Mouse (Mus musculus) midbrain, embryonic 16.5 days (tissue): Measurements from ENCODE around the gene Eif4ebp2. TPM values are rescaled to one million over a fixed set of nuclear protein-coding genes. Genes with fewer than 3 reads are reported as not detected.
A peak's percentile ranks its signal among the peaks of the same experiment; 100 is the strongest.

Source experiments
- ATAC-seq: fragments of 200-750 bp; cut with Nextera tagmentation; 2 replicates; pipeline ENCODE4 v1.8.0; 2017; ENCODE audit warnings: moderate TSS enrichment
- H3K27ac ChIP-seq: fragments of 300-500 bp; sonication (generic); 2 replicates; pipeline ENCODE4 v1.5.1; 2014; ENCODE audit warnings: mild to moderate bottlenecking, low read length, mixed read lengths
- H3K27me3 ChIP-seq: fragments of 300-500 bp; sonication (generic); 2 replicates; pipeline ENCODE4 v1.6.1; 2014; ENCODE audit warnings: low read depth, low read length, mixed read lengths; ENCODE audit not compliant: control insufficient read depth, insufficient read depth
- H3K36me3 ChIP-seq: fragments of 300-500 bp; sonication (generic); 2 replicates; pipeline ENCODE4 v1.6.1; 2014; ENCODE audit warnings: mild to moderate bottlenecking, low read length, moderate library complexity, mixed read lengths; ENCODE audit not compliant: control insufficient read depth, insufficient read depth
- H3K4me1 ChIP-seq: fragments of 300-500 bp; sonication (generic); 2 replicates; pipeline ENCODE4 v1.6.1; 2014; ENCODE audit warnings: mild to moderate bottlenecking, low read length, mixed read lengths; ENCODE audit not compliant: control insufficient read depth, insufficient read depth
- H3K4me2 ChIP-seq: fragments of 300-500 bp; sonication (generic); 2 replicates; pipeline ENCODE4 v1.6.1; 2014; ENCODE audit warnings: mild to moderate bottlenecking, low read length, mixed read lengths
- H3K4me3 ChIP-seq: fragments of 300-500 bp; sonication (generic); 2 replicates; pipeline ENCODE4 v1.5.1; 2014; ENCODE audit warnings: low read depth, mild to moderate bottlenecking, low read length, moderate library complexity, mixed read lengths
- H3K9ac ChIP-seq: fragments of 300-500 bp; sonication (generic); 2 replicates; pipeline ENCODE4 v1.6.1; 2014; ENCODE audit warnings: low read depth, low read length, mixed read lengths
- H3K9me3 ChIP-seq: fragments of 300-500 bp; sonication (generic); replicated peaks from 2 replicates; pipeline ENCODE4 v1.6.1; 2014; ENCODE audit warnings: mild to moderate bottlenecking, low read length, mixed read lengths; ENCODE audit not compliant: control insufficient read depth, poor library complexity, severe bottlenecking
- WGBS: fragments of 180-500 bp; shearing (Covaris S2); extraction: QIAGEN DNeasy Blood & Tissue Kit; methylation state at CpG from one replicate; pipeline ENCODE4 v1.1.7; 2014; 5-methylcytosine and 5-hydroxymethylcytosine counted together
- polyA plus RNA-seq: library from polyadenylated mRNA; unstranded; fragments of >200 nt; fragmentation: Nextera tagmentation; extraction: Ambion mirVana; gene quantifications from 2 replicates; pipeline ENCODE4 v1.2.1, GENCODE M21; 2015

Eif4ebp2 gene
- polyA plus RNA-seq, 1 experiment from 2014 or later: 36.9 TPM

DNA sequence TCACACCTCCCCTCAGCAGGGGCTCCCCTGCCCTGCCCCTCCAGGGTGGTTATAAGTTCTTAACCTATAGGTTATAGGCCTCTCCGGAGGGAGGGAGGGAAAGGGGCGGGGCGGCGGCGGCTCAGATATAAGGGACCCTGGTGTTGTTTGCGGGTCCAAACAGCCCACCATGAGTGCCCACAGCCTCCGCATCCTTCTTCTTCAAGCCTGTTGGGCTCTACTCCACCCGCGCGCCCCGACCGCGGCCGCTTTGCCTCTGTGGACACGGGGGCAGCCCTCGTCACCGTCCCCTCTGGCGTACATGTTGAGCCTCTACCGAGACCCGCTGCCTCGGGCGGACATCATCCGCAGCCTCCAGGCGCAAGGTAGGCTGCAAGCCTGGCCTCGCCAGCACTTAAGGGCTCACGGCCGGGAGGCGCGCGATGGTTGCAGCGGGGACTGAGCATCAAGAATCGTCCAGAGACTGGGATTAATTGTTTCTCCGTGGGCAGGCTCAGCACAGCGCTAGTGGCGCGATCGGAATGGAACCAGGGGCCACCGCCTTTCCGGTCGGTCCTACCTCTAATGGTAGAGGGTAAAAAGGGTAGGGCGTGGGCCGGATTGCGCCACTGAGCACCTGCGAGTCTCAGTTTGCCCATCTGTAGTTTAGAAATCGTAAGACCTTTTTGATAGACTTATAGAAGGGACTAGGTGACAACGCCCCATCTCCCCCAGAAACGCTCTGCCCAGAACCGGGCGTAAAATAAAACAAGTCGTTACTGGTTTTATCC, 34.1 kb downstream of the Eif4ebp2 start:
- Histone ChIP-seq H3K9me3 (no peaks in the 10 kb centered on the region), H3K4me3 (peak overlapping the region; percentile 46), H3K27ac (no peak overlapping the region), H3K36me3 (no peaks in the 10 kb centered on the region), H3K9ac (peak overlapping the region; percentile 54), H3K27me3 (peaks cover 26% of the 10 kb centered on the region), H3K4me2 (peak overlapping the region; percentile 83), H3K4me1 (peaks cover 10% of the 10 kb centered on the region)
- ATAC-seq: peak; percentile 63; the same call in 1 of the 2 replicates
- 4% methylated on average over 50 of the region's 50 CpGs for whole genome bisulfite sequencing

DNA sequence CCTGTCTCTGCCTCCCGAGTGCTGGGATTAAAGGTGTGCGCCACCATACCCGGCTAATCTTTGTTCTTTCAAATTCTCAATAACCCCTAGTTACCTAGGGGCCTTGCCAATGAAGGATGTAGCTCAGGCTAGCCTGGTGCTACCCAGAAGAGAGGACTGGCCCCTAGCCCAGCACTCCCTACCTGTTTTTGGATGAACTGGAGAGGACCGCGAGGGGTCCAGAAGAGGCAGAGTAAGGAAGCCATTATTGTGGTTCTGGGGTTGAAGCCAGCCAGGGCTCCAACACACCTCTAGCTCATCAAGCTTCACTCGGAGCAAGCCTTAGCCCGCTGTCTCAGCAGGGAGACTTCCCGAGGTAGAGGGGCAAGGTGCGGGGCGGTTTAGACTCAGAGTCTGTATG, 34.8 kb downstream of the Eif4ebp2 start, which contains the start of gene Nodal:
Gene Nodal (plus strand): TSS at position 301 of the 400 bp plus-strand sequence.
- Histone ChIP-seq H3K27me3 (peaks cover 26% of the 10 kb centered on the region), H3K4me3 (peak within 1 kb of the TSS; percentile 46), H3K9ac (peak within 1 kb of the TSS; percentile 54), H3K4me2 (peak within 1 kb of the TSS; percentile 83), H3K27ac (no peak within 1 kb of the TSS), H3K36me3 (no peaks in the 10 kb centered on the region), H3K4me1 (peaks cover 10% of the 10 kb centered on the region), H3K9me3 (no peaks in the 10 kb centered on the region)
- no peak for ATAC-seq
- 32% methylated on average over 10 of the region's 10 CpGs for WGBS

DNA sequence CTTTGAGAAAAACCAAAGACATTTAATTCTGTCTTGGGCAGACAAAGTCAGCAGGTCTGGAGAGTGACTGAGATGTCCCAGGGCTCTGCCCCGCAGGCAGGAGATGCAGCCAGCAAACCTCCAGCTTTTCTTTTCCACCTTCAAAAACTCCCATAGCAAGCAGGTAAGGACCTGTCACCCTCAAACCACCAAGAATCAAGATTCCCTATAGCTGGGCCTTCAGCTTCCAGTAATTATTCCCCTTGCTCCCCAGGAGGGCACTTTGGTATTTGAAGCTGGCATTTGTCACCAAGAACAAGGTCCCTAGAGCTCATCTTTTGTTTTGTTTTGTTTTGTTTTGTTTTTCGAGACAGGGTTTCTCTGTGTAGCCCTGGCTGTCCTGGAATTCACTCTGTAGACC, 35.4 kb downstream of the Eif4ebp2 start:
- Histone ChIP-seq H3K27me3 (peaks cover 26% of the 10 kb centered on the region), H3K9me3 (no peaks in the 10 kb centered on the region)

DNA sequence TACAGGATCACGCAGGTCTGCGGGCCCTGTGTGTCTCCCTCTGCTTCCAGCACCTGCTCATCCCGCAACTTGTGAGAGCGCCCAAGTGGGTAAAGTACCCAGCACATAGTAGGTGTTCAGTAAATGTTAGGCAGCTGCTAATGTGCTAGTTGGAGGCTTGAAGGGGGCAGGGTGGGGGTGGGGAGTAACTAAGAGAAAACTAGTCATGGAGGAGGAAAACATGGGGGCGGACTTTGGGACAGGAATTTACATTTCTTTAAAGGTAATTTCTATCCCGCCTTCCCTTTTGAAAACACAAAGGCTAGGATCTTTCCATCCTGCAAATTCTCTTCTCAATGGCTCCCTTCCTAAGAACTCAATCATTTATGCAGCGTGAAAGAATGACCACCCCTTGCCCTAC, 35.9 kb downstream of the Eif4ebp2 start:
- ATAC-seq: no peak
- WGBS: 47% methylated on average over 7 of the region's 7 CpGs

More for the DNA sequence above, 35.4 kb downstream of the Eif4ebp2 start:
- H3K4me3 ChIP-seq: no peak overlapping the region
- no peak overlapping the region for H3K4me2 ChIP-seq
- no peak overlapping the region for H3K9ac ChIP-seq
- no peak overlapping the region for H3K27ac ChIP-seq
- H3K36me3 ChIP-seq: no peaks in the 10 kb centered on the region
- 66% methylated on average over 2 of the region's 2 CpGs for WGBS
- peaks cover 10% of the 10 kb centered on the region for H3K4me1 ChIP-seq
- ATAC-seq: no peak

DNA sequence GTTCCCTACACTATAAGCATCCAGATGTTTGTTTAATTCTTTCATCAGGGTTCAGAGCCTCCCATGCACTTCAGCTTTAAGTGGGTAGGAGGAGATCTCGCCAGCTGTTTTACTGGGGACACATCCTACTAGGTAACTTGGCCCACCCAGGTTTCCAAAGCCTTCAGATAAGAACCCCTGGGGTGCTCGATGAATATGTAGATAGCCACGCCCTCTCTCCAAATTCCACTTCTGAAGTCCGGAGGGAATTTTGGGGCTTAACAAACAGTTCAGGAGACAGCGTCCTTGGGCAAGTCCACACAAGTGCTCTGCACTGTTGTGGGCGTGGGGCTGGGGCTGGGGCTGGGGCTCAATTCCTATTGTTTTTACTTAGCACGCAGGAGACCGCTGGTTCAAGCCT, 36.6 kb downstream of the Eif4ebp2 start:
- Histone ChIP-seq H3K27me3 (peaks cover 26% of the 10 kb centered on the region), H3K9ac (no peak overlapping the region), H3K36me3 (no peaks in the 10 kb centered on the region), H3K27ac (no peak overlapping the region), H3K4me1 (peaks cover 10% of the 10 kb centered on the region), H3K4me3 (no peak overlapping the region), H3K4me2 (no peak overlapping the region), H3K9me3 (no peaks in the 10 kb centered on the region)
- 24% methylated on average over 8 of the region's 8 CpGs for WGBS
- no peak for ATAC-seq

More for the DNA sequence above, 35.9 kb downstream of the Eif4ebp2 start:
- Histone ChIP-seq H3K4me3 (no peak overlapping the region), H3K27me3 (peaks cover 26% of the 10 kb centered on the region), H3K9me3 (no peaks in the 10 kb centered on the region), H3K36me3 (no peaks in the 10 kb centered on the region), H3K9ac (no peak overlapping the region), H3K4me1 (peaks cover 10% of the 10 kb centered on the region), H3K4me2 (no peak overlapping the region), H3K27ac (no peak overlapping the region)

DNA sequence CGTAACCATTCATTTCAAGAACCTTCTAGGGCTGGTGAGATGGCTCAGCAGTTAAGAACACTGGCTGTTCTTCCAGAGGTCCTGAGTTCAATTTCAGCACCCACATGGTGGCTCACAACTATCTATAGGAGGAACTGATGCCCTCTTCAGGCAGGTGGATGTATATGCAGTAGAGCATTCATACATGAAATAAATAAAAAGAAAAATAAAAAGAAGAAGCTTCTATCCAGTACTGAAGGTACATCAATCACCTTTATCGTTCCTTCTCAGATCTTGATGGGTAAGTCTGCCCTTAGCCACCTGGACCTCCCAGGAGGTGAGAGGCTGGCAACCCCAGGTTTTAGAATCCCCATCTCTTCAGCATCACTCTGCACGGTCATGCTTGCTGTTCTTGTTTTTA, 37.2 kb downstream of the Eif4ebp2 start:
- Histone ChIP-seq H3K9ac (no peak overlapping the region), H3K36me3 (no peaks in the 10 kb centered on the region), H3K4me1 (peaks cover 10% of the 10 kb centered on the region), H3K9me3 (no peaks in the 10 kb centered on the region), H3K27ac (no peak overlapping the region), H3K4me2 (no peak overlapping the region), H3K4me3 (no peak overlapping the region), H3K27me3 (peaks cover 23% of the 10 kb centered on the region)
- ATAC-seq: no peak
- 75% methylated on average over 3 of the region's 3 CpGs for WGBS

DNA sequence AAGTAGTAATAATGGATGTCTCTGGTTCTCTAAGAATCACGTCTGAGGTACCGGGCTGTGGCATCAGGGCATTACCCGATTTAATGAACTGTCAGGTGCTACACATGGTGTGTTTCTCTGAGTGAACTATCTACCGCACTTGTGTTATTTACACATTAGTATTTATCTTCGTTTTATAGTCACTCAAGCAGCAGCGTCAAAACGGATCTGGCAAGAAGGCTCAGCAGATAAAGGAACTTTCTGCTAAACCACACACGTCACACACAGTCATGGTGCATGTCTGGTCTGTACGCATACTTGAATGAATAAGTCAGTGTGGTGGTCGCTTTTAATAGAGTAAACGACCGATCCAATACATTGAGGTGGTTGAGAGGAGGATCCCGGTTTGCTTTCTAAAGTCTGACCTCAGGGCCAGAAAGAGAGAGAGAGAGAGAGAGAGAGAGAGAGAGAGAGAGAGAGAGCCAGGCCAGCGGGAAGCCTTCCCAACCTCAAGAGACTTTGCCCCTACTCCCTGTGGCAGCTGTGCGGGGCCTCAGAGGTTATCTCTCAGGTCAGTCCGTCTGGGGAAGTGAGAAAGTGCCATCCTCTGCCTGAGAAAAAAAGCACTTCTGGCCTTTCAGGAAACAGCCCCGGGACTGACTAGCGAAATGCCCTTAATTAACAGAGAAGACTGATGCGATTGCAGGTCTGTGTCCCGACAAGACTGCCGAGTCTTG, 39.4 kb downstream of the Eif4ebp2 start:
- Histone ChIP-seq H3K4me2 (no peak overlapping the region), H3K9me3 (no peaks in the 10 kb centered on the region), H3K36me3 (no peaks in the 10 kb centered on the region), H3K27ac (no peak overlapping the region), H3K9ac (no peak overlapping the region), H3K4me3 (no peak overlapping the region), H3K4me1 (peaks cover 3% of the 10 kb centered on the region), H3K27me3 (peaks cover 10% of the 10 kb centered on the region)
- no peak for ATAC-seq
- WGBS: 65% methylated on average over 21 of the region's 21 CpGs

DNA sequence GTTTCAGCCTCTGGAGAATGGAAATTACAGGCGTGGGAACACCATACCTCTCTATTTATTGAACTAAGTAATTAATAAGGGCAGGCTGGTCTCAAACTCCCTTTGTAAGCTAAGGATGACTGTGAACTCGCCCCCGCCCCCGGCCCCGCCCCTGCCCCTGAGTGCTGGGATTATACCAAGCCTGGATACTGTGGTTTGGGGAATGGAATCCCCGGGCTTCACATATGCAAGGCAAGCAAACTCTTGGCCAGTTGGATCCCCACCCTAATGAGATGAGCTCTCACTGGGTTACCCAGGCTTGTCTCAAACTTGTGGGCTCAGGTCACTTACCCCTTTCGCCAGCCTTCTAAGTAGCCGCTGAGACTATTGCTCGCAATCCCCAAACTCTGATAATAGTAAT, 42.3 kb downstream of the Eif4ebp2 start:
- Histone ChIP-seq H3K27ac (no peak overlapping the region), H3K27me3 (peaks cover 3% of the 10 kb centered on the region; the same call in 1 of the 2 replicates), H3K4me2 (no peak overlapping the region), H3K4me1 (peaks cover 3% of the 10 kb centered on the region; the same call in 1 of the 2 replicates), H3K9ac (no peak overlapping the region), H3K36me3 (no peaks in the 10 kb centered on the region), H3K9me3 (no peaks in the 10 kb centered on the region), H3K4me3 (no peak overlapping the region)
- ATAC-seq: no peak
- 22% methylated on average over 9 of the region's 9 CpGs for WGBS

DNA sequence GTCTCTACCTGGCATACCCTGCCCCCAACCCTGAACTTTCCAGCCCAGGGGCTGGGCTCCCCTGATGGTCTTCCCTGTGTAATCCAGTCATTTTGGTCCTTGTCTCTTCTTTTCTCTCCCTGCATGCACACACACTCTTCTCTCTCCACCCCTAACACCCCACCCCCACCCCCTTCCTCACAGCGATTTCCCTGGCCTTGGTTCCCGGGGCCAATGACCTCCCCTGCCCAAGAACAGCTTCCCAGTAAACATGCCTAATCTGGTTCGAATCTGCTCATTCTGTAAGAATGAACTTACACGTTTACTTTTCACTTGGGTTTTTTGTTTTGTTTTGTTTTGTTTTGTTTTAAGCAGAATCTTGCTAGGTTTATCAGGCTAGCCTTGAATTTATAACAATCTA, 42.7 kb downstream of the Eif4ebp2 start:
- WGBS: 5% methylated on average over 4 of the region's 4 CpGs
- H3K4me3 ChIP-seq: no peak overlapping the region
- no peak for ATAC-seq
- H3K9me3 ChIP-seq: no peaks in the 10 kb centered on the region
- peaks cover 3% of the 10 kb centered on the region; the same call in 1 of the 2 replicates for H3K27me3 ChIP-seq
- H3K4me2 ChIP-seq: no peak overlapping the region
- H3K4me1 ChIP-seq: peaks cover 3% of the 10 kb centered on the region; the same call in 1 of the 2 replicates
- H3K36me3 ChIP-seq: no peaks in the 10 kb centered on the region
- H3K9ac ChIP-seq: no peak overlapping the region
- no peak overlapping the region for H3K27ac ChIP-seq
